Mouse (Mus musculus): ENCODE measurements around the gene Arhgef38. TPM values are rescaled to one million over a fixed set of nuclear protein-coding genes. Genes with fewer than 3 reads are reported as not detected.

Gene Arhgef38
- total RNA-seq, 2 experiments from 2014 or later = not detected

GRCm38 (mm10) chr3:133169737-133170136, 65.0 kb downstream of the Arhgef38 start:
- intact Hi-C loops (cut with DNase I) = no loop called here
- no peak for DNase-seq

- DNase-seq = no peak
- intact Hi-C loops (cut with DNase I) = no loop called here
Observed at GRCm38 (mm10) chr3:133167550-133167949, 67.2 kb downstream of the Arhgef38 start.

DNA sequence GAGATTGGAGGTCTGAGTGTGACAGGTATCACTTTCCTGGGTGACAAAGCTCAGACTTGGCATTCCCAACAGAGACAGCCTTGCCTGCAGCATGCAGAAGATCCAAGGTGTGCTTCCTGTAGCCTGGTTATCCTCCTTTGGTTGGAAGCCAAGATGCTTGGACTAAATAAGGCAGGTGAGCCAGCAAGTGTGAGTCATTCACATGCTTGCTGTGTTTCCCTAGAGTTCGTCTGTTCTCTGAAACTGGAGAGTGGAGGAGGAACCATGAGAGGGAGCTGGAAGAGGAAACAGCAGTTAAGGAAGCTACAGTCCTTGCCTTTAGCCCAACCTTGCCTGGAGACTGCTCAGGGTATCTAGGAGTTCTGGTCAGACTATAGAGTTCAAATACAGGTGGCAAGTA, 69.6 kb downstream of the Arhgef38 start:
- intact Hi-C loops (cut with DNase I) = no loop called here
- no peak for DNase-seq

- DNase-seq = no peak
- intact Hi-C loops (cut with DNase I) = no loop called here
Observed at GRCm38 (mm10) chr3:133163913-133164406, 70.8 kb downstream of the Arhgef38 start.

GRCm38 (mm10) chr3:133163174-133163573, 71.6 kb downstream of the Arhgef38 start:
- intact Hi-C loops (cut with DNase I) = no loop called here
- DNase-seq = no peak

DNA sequence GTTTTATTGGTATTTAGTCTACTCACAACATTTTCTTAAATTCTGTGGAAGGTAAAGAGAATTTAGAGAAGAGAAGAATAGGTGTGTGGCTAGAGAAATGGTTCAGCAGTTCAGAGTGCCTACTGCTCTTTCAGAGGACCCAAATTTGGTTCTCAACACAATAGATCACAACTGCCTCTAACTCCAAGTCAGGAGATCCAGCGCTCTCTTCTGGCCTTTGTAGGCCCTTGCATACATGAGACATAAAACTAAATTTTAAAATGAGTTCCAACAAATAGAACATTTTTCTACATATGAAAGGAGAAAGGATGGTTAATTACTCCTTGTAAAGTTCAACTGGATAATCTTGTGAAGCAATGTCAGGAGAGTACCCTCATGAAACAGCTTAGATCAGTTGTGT, 73.3 kb downstream of the Arhgef38 start:
- DNase-seq = no peak
- intact Hi-C loops (cut with DNase I) = no loop called here

GRCm38 (mm10) chr3:133158260-133158659, 76.5 kb downstream of the Arhgef38 start:
- intact Hi-C loops (cut with DNase I) = no loop called here
- DNase-seq = no peak

DNA sequence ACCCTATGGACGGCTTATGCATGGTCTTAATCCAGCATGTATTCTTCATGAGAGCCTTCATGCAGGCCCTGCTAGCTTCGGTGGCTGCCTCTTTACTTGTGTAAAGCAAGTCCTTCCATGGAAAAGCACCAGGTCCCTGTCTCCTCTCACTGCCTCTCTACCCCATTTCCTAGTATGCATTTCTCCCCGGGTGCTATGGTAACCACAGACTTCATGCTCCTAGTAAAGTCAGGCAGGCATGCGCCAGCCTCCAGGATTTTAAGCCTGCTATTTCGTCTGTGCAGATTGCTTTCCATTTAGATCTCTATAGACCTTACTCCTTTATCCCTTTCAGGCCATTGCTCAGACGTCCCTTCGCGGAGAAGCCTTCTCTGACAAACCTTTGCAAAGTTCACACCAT, 80.1 kb downstream of the Arhgef38 start:
- intact Hi-C loops (cut with DNase I) = no loop called here
- no peak for DNase-seq

GRCm38 (mm10) chr3:133153629-133154028, 81.1 kb downstream of the Arhgef38 start:
- DNase-seq = no peak
- intact Hi-C loops (cut with DNase I) = no loop called here

- intact Hi-C loops (cut with DNase I) = no loop called here
- no peak for DNase-seq
Observed at GRCm38 (mm10) chr3:133152831-133153230, 81.9 kb downstream of the Arhgef38 start.

DNA sequence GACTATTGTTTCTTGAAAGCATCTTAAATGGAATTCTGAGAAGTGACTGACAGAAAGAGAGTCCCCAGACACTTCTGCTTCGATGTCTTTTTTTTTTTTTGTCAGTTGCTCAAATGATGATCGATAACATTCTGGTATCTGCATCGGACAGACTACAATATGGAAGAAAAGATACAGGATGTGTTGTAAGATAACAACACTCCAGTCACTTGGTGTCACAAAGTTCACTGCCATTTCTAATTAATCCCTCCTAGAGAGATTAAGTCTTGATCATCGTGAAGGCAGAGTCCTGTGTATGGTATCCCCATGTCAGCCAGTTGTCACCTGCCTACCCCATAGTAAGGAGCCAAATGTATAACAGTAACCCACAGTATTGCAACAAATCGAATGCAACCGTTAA, 83.1 kb downstream of the Arhgef38 start:
- intact Hi-C loops (cut with DNase I) = no loop called here
- no peak for DNase-seq

DNA sequence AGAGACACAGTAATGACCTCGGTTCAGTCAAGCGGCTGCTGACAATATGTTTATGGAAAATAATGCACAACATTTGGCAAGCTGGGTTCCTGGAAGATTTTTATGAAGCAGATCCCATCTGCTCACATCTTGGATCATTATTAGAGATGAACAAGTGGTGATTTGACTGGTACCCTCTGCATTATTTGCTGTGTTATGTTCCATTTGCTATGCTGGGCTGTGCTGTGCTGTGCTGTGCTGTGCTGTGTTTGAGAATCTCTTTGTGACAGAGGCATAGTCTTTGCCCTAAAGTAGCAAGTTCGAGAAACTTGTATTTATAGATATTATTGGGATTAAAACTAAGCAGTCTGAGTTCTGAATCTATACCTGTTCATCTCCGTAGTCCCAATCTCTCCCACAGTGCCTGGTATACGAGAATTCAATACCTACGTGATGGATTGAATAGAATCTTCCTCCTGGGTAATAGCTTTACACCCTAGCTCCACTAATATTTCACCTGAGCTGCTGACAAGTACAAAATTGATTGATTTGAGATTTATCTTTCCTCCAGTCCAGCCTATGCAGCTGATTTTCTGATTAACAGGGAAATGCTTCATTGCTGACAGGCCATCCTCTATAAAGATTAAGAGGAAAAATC, 90.1 kb downstream of the Arhgef38 start:
- intact Hi-C loops (cut with DNase I) = no loop called here
- no peak for DNase-seq

GRCm38 (mm10) chr3:133141877-133142276, 92.9 kb downstream of the Arhgef38 start:
- intact Hi-C loops (cut with DNase I) = no loop called here
- no peak for DNase-seq

- no peak for DNase-seq
- intact Hi-C loops (cut with DNase I) = no loop called here
Observed at GRCm38 (mm10) chr3:133132611-133133010, 102.1 kb downstream of the Arhgef38 start.

GRCm38 (mm10) chr3:133131372-133131771, 103.4 kb downstream of the Arhgef38 start:
- no peak for DNase-seq
- intact Hi-C loops (cut with DNase I) = no loop called here

GRCm38 (mm10) chr3:133113281-133113680, 121.5 kb downstream of the Arhgef38 start:
- intact Hi-C loops (cut with DNase I) = no loop called here
- no peak for DNase-seq

GRCm38 (mm10) chr3:133111741-133112140, 123.0 kb downstream of the Arhgef38 start:
- intact Hi-C loops (cut with DNase I) = no loop called here
- no peak for DNase-seq

DNA sequence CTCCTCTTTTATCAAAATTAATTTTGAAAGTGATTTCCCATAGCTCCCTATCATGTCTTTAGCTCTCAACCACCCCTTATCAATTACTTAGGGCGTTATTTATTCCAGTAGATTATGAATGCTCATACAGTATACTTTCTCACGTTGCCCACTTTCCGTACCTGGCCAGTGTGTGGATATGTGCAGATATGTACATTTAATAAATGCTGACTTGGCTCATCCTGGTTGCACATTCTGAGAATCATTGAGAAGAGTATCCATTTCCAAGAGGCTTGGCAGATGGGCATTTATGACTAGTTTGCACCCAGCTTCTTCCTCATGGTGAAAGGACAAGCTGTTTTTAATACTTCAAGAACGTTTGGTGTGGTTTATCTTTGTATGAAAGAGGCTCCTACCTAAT, 124.9 kb downstream of the Arhgef38 start:
- intact Hi-C loops (cut with DNase I) = no loop called here

DNA sequence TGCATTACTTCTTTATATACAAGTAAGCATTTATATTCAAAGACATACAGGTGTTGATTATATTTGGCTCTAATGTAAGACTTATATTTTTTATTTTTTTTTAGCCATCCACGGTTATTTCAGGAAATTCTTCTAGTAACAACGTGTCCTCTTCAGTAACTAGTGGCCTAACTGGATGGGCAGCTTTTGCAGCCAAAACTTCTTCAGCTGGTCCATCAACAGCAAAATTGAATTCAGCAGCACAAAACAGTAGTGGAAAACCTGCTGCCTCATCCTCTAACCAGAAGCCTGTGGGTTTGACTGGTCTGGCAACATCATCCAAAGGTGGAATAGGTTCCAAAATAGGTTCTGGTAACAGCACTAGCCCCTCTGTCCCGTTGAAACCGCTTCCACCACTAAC, 126.0 kb downstream of the Arhgef38 start:
- no peak for DNase-seq
- intact Hi-C loops (cut with DNase I) = no loop called here

More for the DNA sequence above, 124.9 kb downstream of the Arhgef38 start:
- no peak for DNase-seq

- DNase-seq = no peak
- intact Hi-C loops (cut with DNase I) = no loop called here
Observed at GRCm38 (mm10) chr3:133104436-133104835, 130.3 kb downstream of the Arhgef38 start.

- no peak for DNase-seq
- intact Hi-C loops (cut with DNase I) = no loop called here
Observed at GRCm38 (mm10) chr3:133103768-133104167, 131.0 kb downstream of the Arhgef38 start.

DNA sequence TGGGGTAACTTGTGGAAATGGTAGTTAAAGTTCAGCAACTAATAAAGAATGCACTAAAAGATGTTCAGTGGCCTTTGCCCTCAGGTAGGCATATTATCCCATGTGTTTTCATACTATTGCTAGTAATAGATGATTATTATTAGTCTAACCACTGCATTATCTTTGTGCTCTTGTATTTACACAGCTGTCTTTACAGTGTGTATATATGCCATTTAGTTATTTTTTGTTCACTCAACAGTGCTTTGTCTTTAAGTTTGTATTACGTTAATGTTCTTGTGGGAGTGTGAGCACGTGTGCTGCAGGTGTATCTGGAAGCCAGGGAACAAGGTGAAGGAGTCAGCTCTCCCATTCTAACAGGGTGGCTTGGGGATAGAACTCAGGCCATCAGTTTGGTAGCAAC, 135.8 kb downstream of the Arhgef38 start:
- intact Hi-C loops (cut with DNase I) = loop anchor here (10.0 kb wide), 1 partner anchor 176 kb away; no protein-coding TSS in a partner anchor
- no peak for DNase-seq

DNA sequence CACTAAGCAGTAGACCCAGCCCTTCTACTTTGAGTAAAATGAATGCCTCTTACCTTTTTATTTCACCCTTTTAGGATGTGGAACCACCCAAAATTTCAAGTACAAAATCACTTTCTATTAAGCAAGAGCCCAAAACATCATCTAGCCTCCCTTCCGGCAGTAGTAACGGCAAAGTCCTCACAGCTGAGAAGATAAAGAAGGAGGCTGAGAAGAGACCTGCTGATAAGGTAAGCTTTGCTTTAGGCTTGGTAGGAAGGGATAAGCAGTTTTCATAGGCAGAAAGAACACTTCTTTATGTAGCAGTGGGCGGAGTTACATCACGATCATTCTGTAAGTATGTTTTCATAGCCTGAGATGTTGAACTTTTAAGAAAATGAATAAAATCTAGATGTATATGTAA, 136.4 kb downstream of the Arhgef38 start:
- DNase-seq = no peak
- intact Hi-C loops (cut with DNase I) = loop anchor here (10.0 kb wide), 1 partner anchor 176 kb away; no protein-coding TSS in a partner anchor

Data from gastrocnemius, postnatal 36 days (tissue).